Mouse (Mus musculus): ENCODE measurements at regions not wholly inside any gene's neighbourhood (a gene's known extent, or its start where the extent isn't known, plus 50 kb on each side); places are given as distances from the start of the nearest gene placed in this dataset.

DNA sequence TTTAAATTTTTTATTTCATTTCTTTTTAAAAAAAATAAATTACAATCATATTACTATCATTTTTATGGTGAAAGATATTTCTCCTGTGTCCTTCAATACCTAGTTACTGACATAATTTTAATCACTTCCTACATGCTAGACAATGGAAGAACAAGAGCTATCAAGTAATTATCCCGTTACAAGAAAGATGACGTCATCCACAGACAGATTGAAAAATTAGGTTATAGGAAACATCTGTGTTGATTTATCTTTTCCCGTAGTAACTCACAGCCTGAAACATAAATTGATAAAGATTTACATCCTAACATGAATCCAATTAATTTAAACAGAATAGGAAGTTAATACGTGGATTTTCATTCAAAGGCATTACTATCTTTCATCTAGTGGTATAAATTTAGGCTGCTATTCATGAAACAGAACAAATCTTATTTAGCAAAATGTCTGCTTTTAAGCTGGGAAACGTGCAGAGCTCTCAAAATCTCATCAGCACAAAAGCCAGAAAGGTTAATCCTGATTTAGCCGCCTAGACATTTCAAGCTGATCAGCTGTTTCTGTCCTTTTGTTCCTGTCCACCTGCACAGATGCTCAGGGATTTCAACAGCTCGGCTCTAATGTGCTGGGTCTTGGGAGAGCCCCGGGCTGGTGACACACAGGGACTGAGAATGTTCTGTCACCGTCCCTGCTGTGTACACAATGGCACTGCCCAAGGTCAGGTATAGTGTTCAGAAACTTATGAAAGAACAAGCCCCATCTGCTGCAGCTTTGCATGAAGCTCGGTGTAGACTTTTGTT, 189.0 kb upstream of the Cd180 start:
- no peak for DNase-seq (ENCODE audit: low read depth, low spot score)

GRCm38 (mm10) chr13:102507226-102507625, 186.1 kb upstream of the Cd180 start:
- no peak for DNase-seq (ENCODE audit: low read depth, low spot score)

- no peak for DNase-seq (ENCODE audit: low read depth, low spot score)
These were observed 185.4 kb upstream of the Cd180 start for GRCm38 (mm10) chr13:102507916-102508315.

- no peak for DNase-seq (ENCODE audit: low read depth, low spot score)
These were observed 182.6 kb upstream of the Cd180 start for GRCm38 (mm10) chr13:102510733-102511279.

DNA sequence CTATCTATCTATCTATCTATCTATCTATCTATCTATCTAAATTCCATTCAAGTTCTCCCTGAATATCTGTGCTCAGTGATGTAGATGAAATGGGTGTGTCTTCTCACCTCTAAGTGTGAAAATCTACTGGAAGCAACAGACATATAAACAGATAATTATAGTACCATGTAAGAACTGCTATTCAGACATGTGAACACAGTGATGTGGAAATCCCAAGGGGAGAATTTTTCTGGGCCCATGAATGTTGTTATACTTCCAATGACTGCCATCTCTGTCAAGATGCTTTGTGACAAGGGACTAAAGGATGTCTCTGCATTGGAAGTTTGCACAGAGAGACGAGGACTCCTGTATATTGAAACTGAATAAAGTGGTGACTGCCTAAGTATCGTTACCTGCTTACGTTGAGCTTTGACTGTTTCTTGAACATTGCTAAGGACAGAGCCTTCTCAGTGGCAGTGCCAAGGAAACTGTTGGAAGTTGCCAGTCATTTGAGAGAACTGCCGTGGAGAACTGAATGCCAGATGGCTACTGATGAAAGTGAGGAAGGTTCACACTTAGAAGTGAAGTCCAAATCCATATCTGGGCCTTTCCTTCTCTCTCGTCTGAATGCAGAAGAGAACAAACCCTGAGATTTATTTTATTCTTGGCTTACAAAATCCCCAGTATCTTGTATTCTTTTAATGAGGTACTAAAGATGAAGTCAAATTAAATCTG, 175.0 kb upstream of the Cd180 start:
- DNase-seq (ENCODE audit: low read depth, low spot score), result no peak

- no peak for DNase-seq (ENCODE audit: low read depth, low spot score)
These were observed 171.9 kb upstream of the Cd180 start for GRCm38 (mm10) chr13:102521427-102521826.

- no peak for DNase-seq (ENCODE audit: low read depth, low spot score)
These were observed 171.3 kb upstream of the Cd180 start for GRCm38 (mm10) chr13:102522080-102522479.

DNA sequence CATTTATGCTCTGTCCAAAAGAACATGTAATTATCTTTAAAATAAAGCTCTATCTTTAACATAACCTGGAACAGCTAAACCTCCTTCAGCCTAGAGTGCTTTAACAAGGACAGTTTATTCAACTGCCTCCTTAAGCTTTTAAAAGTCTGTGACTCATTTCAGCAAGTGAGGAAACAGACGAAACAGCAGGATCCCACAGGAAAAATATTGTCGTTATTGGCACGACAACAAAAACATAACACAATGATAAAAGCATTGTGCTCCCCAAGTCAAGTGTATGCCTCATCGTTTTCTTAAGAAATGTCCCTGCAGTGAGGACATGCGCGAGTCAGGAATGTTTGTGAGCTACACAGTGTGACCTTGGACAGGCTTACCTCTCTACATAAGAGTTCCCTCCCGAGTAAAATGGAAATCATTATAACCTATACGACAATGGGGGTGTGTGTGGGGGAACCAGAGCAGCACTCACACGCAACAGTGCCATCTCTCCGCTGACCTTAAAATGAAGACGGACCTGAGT, 166.7 kb upstream of the Cd180 start:
- DNase-seq (ENCODE audit: low read depth, low spot score), result no peak

GRCm38 (mm10) chr13:102533784-102534183, 159.6 kb upstream of the Cd180 start:
- DNase-seq (ENCODE audit: low read depth, low spot score), result no peak

DNA sequence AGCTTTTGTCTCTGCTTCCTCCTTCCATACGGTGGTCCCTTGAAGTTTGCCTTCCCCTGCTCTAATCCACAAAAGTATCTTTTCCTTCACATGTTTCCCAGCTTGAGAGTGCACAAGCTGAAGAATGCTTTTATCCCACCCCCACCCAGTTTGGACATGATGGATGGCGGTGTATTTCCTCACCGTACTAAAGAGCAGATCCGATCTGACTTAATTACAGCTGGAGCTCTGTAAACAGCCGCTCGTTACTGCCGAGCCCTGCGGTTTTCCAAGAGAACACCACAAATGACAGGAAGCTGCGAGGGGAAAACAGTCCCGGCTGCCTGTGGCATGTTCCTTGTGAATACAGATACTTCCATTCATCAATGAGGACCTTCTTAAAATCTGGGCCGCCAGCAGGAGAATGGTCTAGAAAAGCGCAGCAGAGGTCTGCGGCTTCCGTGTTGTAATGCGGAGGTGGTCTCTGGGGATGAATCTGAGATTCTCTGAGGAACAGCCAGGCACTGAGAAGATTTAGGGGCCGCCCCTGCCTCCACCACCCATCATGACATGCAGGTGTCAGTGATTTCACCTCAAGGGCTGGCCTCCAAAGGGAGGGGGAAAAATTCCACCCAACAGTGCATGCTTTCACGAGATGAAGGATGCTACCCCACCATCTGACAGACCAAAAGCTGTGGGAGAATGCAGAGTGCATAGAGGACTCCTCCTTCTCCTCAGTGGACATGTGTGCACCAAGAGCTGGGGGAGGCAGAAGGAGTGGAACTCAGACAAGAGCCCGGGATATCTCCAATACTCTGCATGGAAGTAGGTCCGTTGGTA, 155.7 kb upstream of the Cd180 start:
- DNase-seq (ENCODE audit: low read depth, low spot score), result no peak

GRCm38 (mm10) chr13:102540436-102540835, 152.9 kb upstream of the Cd180 start:
- no peak for DNase-seq (ENCODE audit: low read depth, low spot score)

DNA sequence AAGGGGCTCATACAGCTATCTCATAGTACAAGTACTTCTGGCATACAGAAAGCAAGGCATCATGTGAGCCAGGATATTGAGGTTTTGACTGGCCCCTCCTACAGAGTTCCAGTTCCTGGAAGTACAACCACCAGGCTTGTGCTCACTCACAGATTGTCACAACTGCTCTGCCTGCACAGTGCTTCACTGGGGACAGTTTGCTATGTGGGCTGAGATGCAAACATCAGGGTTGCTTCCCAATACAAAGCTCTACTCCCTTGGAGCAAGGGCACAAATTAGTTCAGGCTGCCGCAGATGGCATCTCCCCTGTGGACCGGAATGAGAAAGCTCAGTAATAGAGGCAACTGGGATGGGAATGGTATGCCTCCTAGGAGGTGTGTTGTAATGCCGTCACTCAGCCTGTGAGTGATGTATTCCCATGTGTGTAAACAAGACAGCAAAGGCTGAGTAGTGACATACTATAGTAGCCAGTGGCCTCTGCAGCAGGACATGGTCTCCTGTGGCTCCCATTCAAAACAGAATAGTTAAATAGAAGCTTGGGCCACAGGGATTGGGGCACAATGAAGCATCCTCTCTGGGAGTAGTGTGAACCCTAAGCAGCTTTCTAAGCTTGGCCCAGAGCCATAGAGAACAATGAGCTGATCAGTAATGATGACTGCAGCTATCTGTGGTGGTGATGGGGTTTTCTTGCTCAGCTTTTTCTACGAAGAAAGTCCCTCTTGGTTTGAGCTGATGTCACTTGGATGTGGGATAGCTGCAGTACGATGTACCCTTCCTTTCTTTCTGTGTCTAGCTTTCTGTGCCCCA, 148.8 kb upstream of the Cd180 start:
- DNase-seq (ENCODE audit: low read depth, low spot score), result no peak

DNA sequence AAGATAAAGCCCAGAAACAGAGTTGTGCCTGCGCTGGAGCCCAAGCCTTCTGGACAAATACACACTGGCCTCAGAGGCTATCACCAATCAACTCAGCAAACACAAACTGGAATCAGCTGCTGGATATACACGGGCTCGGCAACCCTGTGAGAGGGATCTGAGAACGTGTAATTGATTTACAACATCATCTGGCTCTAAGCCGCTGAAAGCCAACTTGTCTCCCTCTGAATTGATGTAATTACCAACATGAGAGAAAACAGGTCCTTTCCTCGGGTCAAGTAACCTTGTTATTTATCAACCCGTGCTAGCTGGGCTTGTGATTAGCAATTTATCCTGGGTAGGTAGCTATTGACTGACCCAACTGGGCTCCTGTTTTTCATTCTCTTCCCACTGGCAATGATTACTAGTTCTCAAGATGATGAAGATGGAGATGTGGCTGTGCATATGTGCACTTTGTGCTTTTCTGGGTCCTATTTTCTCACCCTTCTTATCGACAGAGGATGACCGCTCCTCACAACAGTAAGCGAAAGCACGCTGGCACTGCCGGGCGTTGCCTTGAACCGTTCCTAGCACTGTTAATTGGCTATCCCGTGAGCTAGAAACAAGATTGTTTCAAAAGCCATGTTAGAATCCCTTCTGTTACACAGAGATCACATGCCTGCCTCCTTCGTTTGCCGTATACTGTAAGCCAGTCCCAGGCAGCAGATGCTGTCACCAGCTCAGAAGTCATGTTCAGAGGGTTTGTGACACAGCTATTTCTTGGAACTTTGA, 147.3 kb upstream of the Cd180 start:
- no peak for DNase-seq (ENCODE audit: low read depth, low spot score)

DNA sequence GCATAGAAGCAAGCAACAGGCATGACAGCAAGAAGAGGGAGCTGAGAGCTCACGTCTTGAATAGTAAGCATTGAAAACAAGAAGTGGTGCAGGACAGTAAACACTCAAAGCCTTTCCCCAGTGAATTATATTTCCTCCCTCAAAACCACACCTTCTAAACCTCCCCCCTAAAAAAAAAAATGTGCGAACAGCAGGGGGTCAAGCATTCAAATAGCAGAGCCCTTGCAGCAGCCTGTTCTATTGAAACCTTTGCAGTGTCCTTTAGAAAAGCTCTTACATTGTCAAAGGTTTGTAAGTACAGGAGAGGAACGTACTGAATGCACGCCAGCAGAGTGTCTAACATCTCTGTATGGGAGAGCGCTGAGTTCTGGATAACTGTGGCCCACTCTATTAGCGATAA, 145.1 kb upstream of the Cd180 start:
- DNase-seq (ENCODE audit: low read depth, low spot score), result no peak

DNA sequence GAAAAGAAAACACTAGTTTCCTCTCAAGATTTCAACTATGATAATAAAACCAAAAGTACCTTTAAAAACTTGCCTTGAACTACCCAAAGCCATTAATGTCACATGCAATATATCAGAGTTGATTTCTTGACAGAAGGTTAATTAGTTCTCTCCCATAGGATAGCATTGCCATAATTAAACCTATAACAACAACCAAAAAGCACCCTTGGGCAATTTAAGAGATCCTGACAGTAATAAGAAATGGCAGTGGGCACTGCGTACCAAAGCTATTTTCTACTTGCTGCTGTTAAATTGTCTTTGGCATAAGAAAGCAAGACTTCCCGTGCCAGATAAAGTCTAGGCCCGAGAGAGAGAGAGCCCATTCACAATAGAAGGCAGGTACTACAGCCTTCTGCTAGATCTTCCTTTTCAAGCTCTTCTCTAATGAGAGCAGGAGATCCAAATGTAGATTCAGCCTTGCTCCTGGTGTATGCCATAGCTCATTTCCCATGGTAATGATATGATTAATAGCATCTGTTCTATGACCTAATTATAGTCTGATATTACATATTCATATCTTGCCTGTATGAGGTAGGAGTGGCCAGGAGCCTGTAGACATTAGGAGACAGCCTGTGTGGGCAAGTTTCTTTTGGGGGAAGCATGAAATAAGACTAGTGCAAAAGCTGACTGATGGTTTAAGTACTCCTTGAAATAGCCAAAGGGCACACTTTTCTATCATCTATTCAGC, 126.3 kb upstream of the Cd180 start:
- no peak for DNase-seq (ENCODE audit: low read depth, low spot score)

DNA sequence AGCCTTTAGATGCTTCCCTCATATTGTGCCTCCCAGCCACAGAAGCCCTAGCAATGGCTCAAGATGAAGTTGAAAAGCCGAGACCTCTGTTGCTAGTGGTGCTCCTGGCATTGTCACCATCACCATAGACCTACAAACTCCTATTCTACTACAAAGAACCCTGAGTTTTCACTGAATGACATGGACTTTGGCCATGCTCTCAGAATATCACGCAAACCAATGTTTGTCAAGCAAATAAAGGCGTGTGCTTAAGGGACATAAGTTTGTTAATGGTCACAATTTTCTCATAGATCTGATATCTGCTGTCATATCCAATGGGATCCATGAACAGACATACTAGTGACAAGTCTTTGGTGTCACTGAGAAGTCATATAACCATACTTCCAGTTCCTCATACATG, 123.8 kb upstream of the Cd180 start:
- DNase-seq (ENCODE audit: low read depth, low spot score), result no peak

GRCm38 (mm10) chr13:102570286-102570685, 123.1 kb upstream of the Cd180 start:
- no peak for DNase-seq (ENCODE audit: low read depth, low spot score)

- DNase-seq (ENCODE audit: low read depth, low spot score), result peak; percentile 64
These were observed 120.0 kb upstream of the Cd180 start for GRCm38 (mm10) chr13:102573286-102573921.
